Mouse (Mus musculus): ENCODE data around the gene Crb2. TPM values are rescaled to one million over a fixed set of nuclear protein-coding genes. Genes with fewer than 3 reads are reported as not detected.

The Crb2 gene
- polyA plus RNA-seq, 1 experiment from 2014 or later, result 0.39 TPM

- Histone ChIP-seq H3K9ac (no peak overlapping the region), H3K36me3 (peaks cover 5% of the 10 kb centered on the region; the same call in 1 of the 2 replicates), H3K4me3 (replicated peaks) (no peak overlapping the region), H3K27me3 (no peaks in the 10 kb centered on the region), H3K4me2 (no peak overlapping the region), H3K4me1 (replicated peaks) (no peaks in the 10 kb centered on the region), H3K27ac (no peak overlapping the region), H3K9me3 (replicated peaks) (no peaks in the 10 kb centered on the region)
- ATAC-seq (ENCODE audit: low read depth) (no peak), DNase-seq (no peak)
- WGBS (ENCODE audit: insufficient replicate concordance), result 89% methylated on average over 3 of the region's 3 CpGs
These were observed 60.9 kb downstream of the Crb2 start for GRCm38 (mm10) chr2:37836926-37837325.

- Histone ChIP-seq H3K4me1 (replicated peaks) (peaks cover 6% of the 10 kb centered on the region), H3K9me3 (replicated peaks) (no peaks in the 10 kb centered on the region), H3K4me3 (replicated peaks) (no peak overlapping the region), H3K27ac (no peak overlapping the region), H3K4me2 (no peak overlapping the region), H3K36me3 (peaks cover 5% of the 10 kb centered on the region; the same call in 1 of the 2 replicates), H3K9ac (no peak overlapping the region), H3K27me3 (no peaks in the 10 kb centered on the region)
- 83% methylated on average over 3 of the region's 3 CpGs for WGBS (ENCODE audit: insufficient replicate concordance)
- ATAC-seq (ENCODE audit: low read depth), result no peak
- no peak for DNase-seq
These were observed 61.5 kb downstream of the Crb2 start for GRCm38 (mm10) chr2:37837542-37837941.

- 77% methylated on average over 7 of the region's 7 CpGs for WGBS (ENCODE audit: insufficient replicate concordance)
- H3K36me3 ChIP-seq, result peaks cover 5% of the 10 kb centered on the region; the same call in 1 of the 2 replicates
- ATAC-seq (ENCODE audit: low read depth) (no peak), DNase-seq (no peak)
- H3K4me2 ChIP-seq, result no peak overlapping the region
- no peak overlapping the region for H3K4me3 ChIP-seq (replicated peaks)
- no peak overlapping the region for H3K27ac ChIP-seq
- no peak overlapping the region for H3K9ac ChIP-seq
- H3K27me3 ChIP-seq, result no peaks in the 10 kb centered on the region
- H3K9me3 ChIP-seq (replicated peaks), result no peaks in the 10 kb centered on the region
- H3K4me1 ChIP-seq (replicated peaks), result peaks cover 10% of the 10 kb centered on the region
These were observed 62.3 kb downstream of the Crb2 start for GRCm38 (mm10) chr2:37838202-37838984.

- Histone ChIP-seq H3K27me3 (no peaks in the 10 kb centered on the region), H3K27ac (no peak overlapping the region), H3K4me3 (replicated peaks) (no peak overlapping the region), H3K9ac (no peak overlapping the region), H3K36me3 (peaks cover 5% of the 10 kb centered on the region; the same call in 1 of the 2 replicates), H3K4me1 (replicated peaks) (peaks cover 14% of the 10 kb centered on the region), H3K9me3 (replicated peaks) (no peaks in the 10 kb centered on the region), H3K4me2 (no peak overlapping the region)
- ATAC-seq (ENCODE audit: low read depth), result no peak
- DNase-seq, result no peak
These were observed 63.9 kb downstream of the Crb2 start for GRCm38 (mm10) chr2:37839922-37840321.

GRCm38 (mm10) chr2:37842151-37842569 is 66.1 kb downstream of the Crb2 start:
- peaks cover 14% of the 10 kb centered on the region for H3K4me1 ChIP-seq (replicated peaks)
- peaks cover 5% of the 10 kb centered on the region; the same call in 1 of the 2 replicates for H3K36me3 ChIP-seq
- no peaks in the 10 kb centered on the region for H3K27me3 ChIP-seq
- H3K9me3 ChIP-seq (replicated peaks), result no peaks in the 10 kb centered on the region
- no peak overlapping the region for H3K4me2 ChIP-seq
- DNase-seq (no peak), ATAC-seq (ENCODE audit: low read depth) (no peak)
- WGBS (ENCODE audit: insufficient replicate concordance), result 35% methylated on average over 7 of the region's 7 CpGs
- H3K27ac ChIP-seq, result no peak overlapping the region
- H3K4me3 ChIP-seq (replicated peaks), result no peak overlapping the region
- no peak overlapping the region for H3K9ac ChIP-seq

- peaks cover 14% of the 10 kb centered on the region for H3K4me1 ChIP-seq (replicated peaks)
- H3K36me3 ChIP-seq, result peaks cover 5% of the 10 kb centered on the region; the same call in 1 of the 2 replicates
- H3K4me2 ChIP-seq, result no peak overlapping the region
- H3K27ac ChIP-seq, result no peak overlapping the region
- DNase-seq, result no peak
- no peaks in the 10 kb centered on the region for H3K9me3 ChIP-seq (replicated peaks)
- no peak overlapping the region for H3K9ac ChIP-seq
- no peak overlapping the region for H3K4me3 ChIP-seq (replicated peaks)
- WGBS (ENCODE audit: insufficient replicate concordance), result 52% methylated on average over 4 of the region's 4 CpGs
- no peaks in the 10 kb centered on the region for H3K27me3 ChIP-seq
- ATAC-seq (ENCODE audit: low read depth), result no peak
These were observed 66.7 kb downstream of the Crb2 start for GRCm38 (mm10) chr2:37842719-37843118.

Other genes starting within 250 kb of the Crb2 start
- gene Strbp, start 72.4 kb upstream of the Crb2 start, polyA plus RNA-seq (2015; fragmentation: Nextera tagmentation; extraction: Ambion mirVana), result 16.2 and 19.4 TPM in 2 replicates

Measured in liver, embryonic 13.5 days (tissue).